Mouse (Mus musculus): ENCODE measurements at regions not wholly inside any gene's neighbourhood (a gene's known extent, or its start where the extent isn't known, plus 50 kb on each side); places are given as distances from the start of the nearest gene placed in this dataset.

GRCm38 (mm10) chr17:63003911-63004310, 122.8 kb upstream of the Efna5 start:
- no peak for DNase-seq

GRCm38 (mm10) chr17:63002729-63003128, 121.6 kb upstream of the Efna5 start:
- no peak for DNase-seq

- no peak for DNase-seq
These were observed 120.8 kb upstream of the Efna5 start for GRCm38 (mm10) chr17:63001898-63002297.

GRCm38 (mm10) chr17:62997691-62998090, 116.6 kb upstream of the Efna5 start:
- no peak for DNase-seq

- DNase-seq, result no peak
These were observed 114.2 kb upstream of the Efna5 start for GRCm38 (mm10) chr17:62995316-62995715.

GRCm38 (mm10) chr17:62992977-62993376, 111.9 kb upstream of the Efna5 start:
- DNase-seq, result no peak

- no peak for DNase-seq
These were observed 105.2 kb upstream of the Efna5 start for GRCm38 (mm10) chr17:62986304-62986703.

- no peak for DNase-seq
These were observed 99.2 kb upstream of the Efna5 start for GRCm38 (mm10) chr17:62980337-62980736.

- no peak for DNase-seq
These were observed 96.4 kb upstream of the Efna5 start for GRCm38 (mm10) chr17:62977561-62977960.

GRCm38 (mm10) chr17:62977136-62977535, 96.0 kb upstream of the Efna5 start:
- no peak for DNase-seq

GRCm38 (mm10) chr17:62974627-62975279, 93.6 kb upstream of the Efna5 start:
- no peak for DNase-seq

GRCm38 (mm10) chr17:62969025-62969424, 87.9 kb upstream of the Efna5 start:
- no peak for DNase-seq

- no peak for DNase-seq
These were observed 82.7 kb upstream of the Efna5 start for GRCm38 (mm10) chr17:62963824-62964223.

- no peak for DNase-seq
These were observed 81.1 kb upstream of the Efna5 start for GRCm38 (mm10) chr17:62962292-62962618.

GRCm38 (mm10) chr17:62961596-62962291, 80.6 kb upstream of the Efna5 start:
- peak; percentile 10 to 29 for DNase-seq

- no peak for DNase-seq
These were observed 78.0 kb upstream of the Efna5 start for GRCm38 (mm10) chr17:62959146-62959545.

GRCm38 (mm10) chr17:62947537-62948193, 66.5 kb upstream of the Efna5 start:
- DNase-seq, result no peak

- no peak for DNase-seq
These were observed 59.6 kb upstream of the Efna5 start for GRCm38 (mm10) chr17:62940573-62941252.

- no peak for DNase-seq
These were observed 58.9 kb upstream of the Efna5 start for GRCm38 (mm10) chr17:62939930-62940572.

- no peak for DNase-seq
These were observed 58.1 kb upstream of the Efna5 start for GRCm38 (mm10) chr17:62939171-62939570.

All from kidney, adult 8-10 months (tissue).